Mouse (Mus musculus): ENCODE measurements around the gene Zfp609.

The Zfp609 gene

GRCm38 (mm10) chr9:65827344-65828015 is at the start of gene Zfp609:
TSS of gene Zfp609 (minus strand) at chr9:65827564.
- peak; percentile 97 to 99 for DNase-seq

- peak; percentile 46 to 48 for DNase-seq
Observed at GRCm38 (mm10) chr9:65859656-65860055, 32.3 kb upstream of the Zfp609 start.

DNA sequence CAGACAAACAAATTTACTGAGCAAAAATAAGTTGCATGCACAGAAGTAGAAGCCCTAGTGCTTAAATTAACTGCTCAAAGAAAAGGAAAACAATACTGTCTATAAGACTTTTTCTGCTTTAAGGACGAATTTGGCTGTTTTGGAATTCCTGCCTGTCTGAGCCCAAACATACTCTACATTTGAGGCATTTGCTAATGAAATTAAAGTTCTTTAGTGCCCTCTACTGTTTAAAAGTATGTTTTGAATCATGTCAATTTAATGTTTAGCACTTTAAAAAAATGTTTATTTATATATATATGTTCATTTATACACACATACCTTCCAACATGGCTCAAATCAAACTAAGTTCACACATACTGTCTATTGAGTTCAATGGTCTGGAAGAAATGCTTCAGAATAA is 22.8 kb upstream of the Zfp609 start:
- DNase-seq: no peak

- no peak for DNase-seq
Observed at GRCm38 (mm10) chr9:65848154-65848553, 20.8 kb upstream of the Zfp609 start.

GRCm38 (mm10) chr9:65844421-65845165 is 17.2 kb upstream of the Zfp609 start:
- DNase-seq: no peak

GRCm38 (mm10) chr9:65839841-65840240 is 12.5 kb upstream of the Zfp609 start:
- no peak for DNase-seq

- no peak for DNase-seq
Observed at GRCm38 (mm10) chr9:65836916-65837315, 9.6 kb upstream of the Zfp609 start.

GRCm38 (mm10) chr9:65834628-65835354 is 7.4 kb upstream of the Zfp609 start:
- DNase-seq: no peak

- DNase-seq: no peak
Observed at GRCm38 (mm10) chr9:65833640-65834039, 6.3 kb upstream of the Zfp609 start.

DNA sequence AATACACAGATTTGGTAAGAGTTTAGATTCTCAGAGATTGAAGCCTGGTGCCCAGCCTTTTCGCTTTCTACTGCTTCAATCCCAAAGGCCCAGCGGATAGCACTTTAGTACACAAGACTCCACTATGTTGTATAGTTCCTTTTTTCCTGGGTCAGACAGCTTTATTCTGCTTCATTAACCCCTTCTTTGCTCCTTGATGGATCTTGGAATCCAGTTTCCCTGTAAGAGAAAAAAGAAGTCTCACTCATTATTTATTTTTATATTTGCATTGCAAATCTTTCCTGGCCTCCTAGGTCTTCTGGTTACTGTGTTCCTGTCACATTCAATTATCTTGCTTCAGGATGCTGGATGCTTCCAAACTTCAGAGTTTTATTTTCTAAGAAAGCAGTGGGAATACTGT is 5.9 kb upstream of the Zfp609 start:
- no peak for DNase-seq

- no peak for DNase-seq
Observed at GRCm38 (mm10) chr9:65832041-65832440, 4.7 kb upstream of the Zfp609 start.

GRCm38 (mm10) chr9:65831164-65831563 is 3.8 kb upstream of the Zfp609 start:
- no peak for DNase-seq

GRCm38 (mm10) chr9:65830255-65830654 is 2.9 kb upstream of the Zfp609 start:
- DNase-seq: no peak

GRCm38 (mm10) chr9:65829410-65829809 is 2.0 kb upstream of the Zfp609 start:
- no peak for DNase-seq

DNA sequence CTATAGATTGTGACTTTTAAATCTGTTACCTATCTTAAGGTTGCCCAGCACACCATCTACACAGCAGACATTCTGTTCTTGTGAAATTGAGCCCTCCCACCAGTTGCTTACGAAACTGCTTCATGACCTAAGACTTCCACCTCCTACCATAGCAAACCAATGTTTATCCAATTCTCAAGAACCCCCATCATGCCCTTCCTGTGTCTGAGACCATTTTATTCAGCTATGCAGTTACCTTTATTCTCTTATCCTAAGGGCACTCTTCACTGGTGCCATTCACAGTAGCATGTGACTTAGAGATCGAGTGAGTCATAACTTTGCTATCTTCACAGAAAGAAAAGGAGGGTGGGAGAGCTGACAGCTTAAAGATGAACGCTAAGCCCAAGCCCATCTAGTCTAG is 1.1 kb upstream of the Zfp609 start:
- no peak for DNase-seq

DNA sequence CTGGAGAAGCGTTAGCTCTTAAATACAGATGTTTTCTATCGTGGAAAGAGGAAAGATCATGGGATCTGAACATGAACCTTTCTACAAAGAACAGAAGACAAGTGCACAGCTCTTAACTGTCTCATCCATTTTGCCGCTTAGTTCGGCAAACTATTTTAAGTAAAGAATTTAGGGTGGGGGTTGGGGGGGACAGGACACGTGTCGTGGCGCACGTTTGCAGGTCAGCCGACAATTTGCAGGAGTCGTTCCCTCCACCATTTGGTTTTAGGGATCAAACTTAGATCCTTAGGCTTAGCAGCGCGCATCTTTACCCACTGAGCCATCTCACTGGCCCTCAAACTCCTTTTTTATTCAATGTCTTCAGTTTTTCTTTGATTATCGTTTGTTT is 646 bp upstream of the Zfp609 start:
- no peak for DNase-seq

DNA sequence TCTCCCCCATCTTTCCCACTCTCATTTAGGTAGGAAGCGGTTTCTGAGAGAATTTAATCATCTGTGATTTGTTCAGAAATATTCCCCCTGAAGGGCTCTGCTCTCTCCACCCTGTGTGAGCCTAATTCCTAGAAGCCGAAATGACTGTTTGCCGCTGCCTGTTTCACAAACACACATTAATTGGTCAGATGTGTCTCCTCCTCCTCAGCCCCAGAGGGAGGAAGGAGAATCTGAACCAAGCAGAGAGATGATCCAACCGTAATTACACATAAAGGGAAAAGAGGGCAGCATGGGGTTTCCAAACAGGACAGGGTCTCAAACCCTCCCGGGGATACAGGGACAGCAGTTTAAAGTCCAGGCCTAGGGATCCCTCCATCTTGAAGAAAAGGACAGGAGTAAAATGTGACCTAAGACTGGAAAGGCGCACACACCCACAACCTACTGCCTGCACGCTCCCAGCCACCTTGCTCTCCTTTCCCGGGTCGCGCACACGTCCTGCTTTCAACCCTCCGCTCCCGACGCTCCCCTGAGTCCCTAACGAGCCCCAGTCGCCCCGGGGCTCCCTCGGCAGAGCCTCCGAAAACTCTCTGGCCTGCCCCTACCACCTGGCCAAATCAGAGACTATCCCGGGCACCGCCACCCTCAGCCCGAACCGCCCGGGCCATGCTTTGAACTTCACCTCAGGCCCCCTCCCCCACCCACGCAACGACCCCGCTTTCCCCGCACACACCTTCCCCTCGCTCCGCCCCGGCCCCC is 598 bp downstream of the Zfp609 start:
- DNase-seq: peak; percentile 16 to 50

DNA sequence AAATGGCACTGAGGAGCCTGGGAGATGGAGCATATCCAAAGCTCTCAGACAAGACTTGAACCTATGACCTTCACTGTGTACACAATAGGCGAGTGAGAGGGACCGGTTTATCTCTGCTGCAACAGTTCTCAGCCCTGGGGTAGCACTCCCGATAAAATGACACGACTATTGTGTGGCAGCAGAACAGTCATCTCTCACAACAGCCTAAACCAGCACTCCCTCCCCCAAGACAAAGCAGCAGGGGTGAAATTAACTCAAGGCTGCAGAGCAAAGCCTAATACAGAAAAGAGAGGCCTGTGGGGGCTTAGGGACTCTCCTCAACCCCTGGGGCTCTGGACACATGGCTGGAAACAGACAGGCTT is 1.2 kb downstream of the Zfp609 start:
- DNase-seq: peak; percentile 18 to 27

DNA sequence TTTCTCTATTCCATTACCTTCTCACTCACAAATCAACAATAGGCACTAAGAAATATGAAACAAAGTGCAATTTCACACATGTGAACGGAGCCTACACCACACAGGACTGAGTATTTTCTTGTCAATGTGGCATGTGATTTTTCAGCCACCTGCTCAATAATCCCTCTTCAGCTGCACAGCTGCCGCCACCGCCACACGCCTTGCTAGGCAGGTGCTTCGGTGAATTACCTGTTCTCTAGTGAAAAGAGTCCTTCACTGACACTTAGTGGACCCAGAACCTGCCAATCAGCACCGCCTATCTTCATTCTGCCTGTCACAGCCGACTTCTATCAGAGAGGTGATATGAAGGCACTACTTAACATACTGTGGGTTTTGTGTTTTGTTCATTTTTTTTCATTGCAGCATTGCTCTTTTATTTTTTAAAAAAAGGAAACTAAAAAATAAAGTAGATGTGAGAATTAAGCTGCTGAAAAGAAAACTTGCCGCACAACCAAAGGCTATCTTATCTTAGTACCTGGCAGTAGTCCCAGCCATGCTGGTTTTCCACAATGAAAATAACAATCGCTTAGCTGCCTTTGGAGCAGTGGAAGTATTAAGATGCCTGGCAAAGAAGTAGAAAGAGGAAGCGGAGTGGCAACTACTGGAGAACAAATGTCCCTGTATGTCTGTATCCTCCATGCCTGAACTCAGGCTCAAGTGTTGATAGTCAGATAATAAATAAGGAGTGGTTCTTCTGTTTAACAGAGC is 3.5 kb downstream of the Zfp609 start:
- DNase-seq: peak in 1 of 2 experiments; percentile 33

DNA sequence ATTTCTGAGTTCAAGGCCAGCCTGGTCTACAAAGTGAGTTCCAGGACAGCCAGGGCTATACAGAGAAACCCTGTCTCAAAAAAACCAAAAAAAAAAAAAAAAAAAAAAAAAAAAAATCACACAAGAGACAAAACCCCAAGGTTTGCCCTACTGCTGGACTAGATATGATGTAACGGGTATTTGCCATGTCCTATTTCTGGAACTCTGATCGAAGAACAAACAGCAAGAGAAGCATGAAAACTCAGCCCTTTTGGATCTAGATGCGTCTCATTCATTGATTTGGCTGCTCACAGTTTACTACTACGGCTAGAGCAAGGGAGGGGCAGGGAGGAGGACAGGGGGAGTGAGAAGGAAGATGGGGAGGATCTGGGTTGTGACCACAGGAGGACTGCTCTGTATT is 5.4 kb downstream of the Zfp609 start:
- DNase-seq: no peak

DNA sequence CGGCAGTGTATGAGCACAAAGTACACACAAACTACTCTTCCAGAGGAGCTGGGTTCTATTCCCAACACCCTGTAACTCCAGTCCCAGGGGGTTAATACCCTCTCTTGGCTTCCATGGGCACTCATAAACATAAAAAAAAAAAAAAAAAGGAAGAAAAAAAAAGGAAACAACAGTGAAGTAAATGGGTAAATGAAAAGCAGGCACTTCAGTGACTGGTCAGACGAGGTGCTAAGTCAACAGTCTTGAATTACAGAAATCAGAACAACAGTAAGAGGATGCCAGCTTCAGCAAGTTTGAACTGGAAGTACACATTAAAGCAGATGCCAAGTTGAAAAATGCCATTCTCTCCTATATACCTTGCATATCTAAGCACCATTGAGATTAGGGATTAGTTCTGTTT is 7.1 kb downstream of the Zfp609 start:
- DNase-seq: no peak

- DNase-seq: no peak
Observed at GRCm38 (mm10) chr9:65818402-65818801, 9.0 kb downstream of the Zfp609 start.
